Mouse (Mus musculus) forebrain, embryonic 12.5 days (tissue): ENCODE measurements around the gene Rexo4. TPM values are rescaled to one million over a fixed set of nuclear protein-coding genes. Genes with fewer than 3 reads are reported as not detected.

Experiments
- polyA plus RNA-seq: library from polyadenylated mRNA; unstranded; fragments of >200 nt; fragmentation: Nextera tagmentation; extraction: Ambion mirVana; gene quantifications from 2 replicates; pipeline ENCODE4 v1.2.1, GENCODE M21; 2016

The Rexo4 gene
- polyA plus RNA-seq, 1 experiment from 2014 or later, result 43.1 TPM

Other genes with a start within 250 kb of the Rexo4 start
- gene Abo, start 99.4 kb downstream of the Rexo4 start, polyA plus RNA-seq, result not detected in 2 replicates
- gene Surf6, start 61.5 kb downstream of the Rexo4 start, polyA plus RNA-seq, result 28.8 and 29.5 TPM in 2 replicates
- 139 and 144 TPM in 2 replicates for gene Med22, start 53.7 kb downstream of the Rexo4 start, polyA plus RNA-seq
- gene Rpl7a, start 53.6 kb downstream of the Rexo4 start, polyA plus RNA-seq, result 560 and 566 TPM in 2 replicates
- 49.6 and 50.9 TPM in 2 replicates for gene Surf2, start 48.0 kb downstream of the Rexo4 start, polyA plus RNA-seq
- gene Surf1, start 47.9 kb downstream of the Rexo4 start, polyA plus RNA-seq, result 51.2 and 54.4 TPM in 2 replicates
- gene Surf4, start 30.5 kb downstream of the Rexo4 start, polyA plus RNA-seq, result 118 and 125 TPM in 2 replicates
- gene Stkld1, start 30.3 kb downstream of the Rexo4 start, polyA plus RNA-seq, result 0.11 TPM in 1 of 2 replicates, not detected in the other
- gene Adamts13, start 9.0 kb upstream of the Rexo4 start, polyA plus RNA-seq, result not detected in 2 replicates
- 120 and 126 TPM in 2 replicates for gene Cacfd1, start 45.5 kb upstream of the Rexo4 start, polyA plus RNA-seq
- 1.6 and 1.8 TPM in 2 replicates for gene Slc2a6, start 63.6 kb upstream of the Rexo4 start, polyA plus RNA-seq
- gene Mymk, start 107.8 kb upstream of the Rexo4 start, polyA plus RNA-seq, result 0.26 TPM in 1 of 2 replicates, not detected in the other
- 5.3 and 5.4 TPM in 2 replicates for gene Adamtsl2, start 115.0 kb upstream of the Rexo4 start, polyA plus RNA-seq
- gene Fam163b, start 178.1 kb upstream of the Rexo4 start, polyA plus RNA-seq, result 0.27 and 0.32 TPM in 2 replicates
- gene Dbh, start 200.8 kb upstream of the Rexo4 start, polyA plus RNA-seq, result not detected in 2 replicates